Mouse (Mus musculus) lung, postnatal 0 days (tissue): Measurements from ENCODE around the gene Vav1.

ENCODE experiments used
- CTCF ChIP-seq: IDR thresholded peaks from 2 replicates; pipeline ENCODE4 v1.5.1; 2016; ENCODE audit warnings: antibody characterized with exemption, mild to moderate bottlenecking
- EP300 ChIP-seq: IDR thresholded peaks from 2 replicates; pipeline ENCODE4 v1.6.1; 2016; ENCODE audit warnings: antibody characterized with exemption, mild to moderate bottlenecking, control low read depth

DNA sequence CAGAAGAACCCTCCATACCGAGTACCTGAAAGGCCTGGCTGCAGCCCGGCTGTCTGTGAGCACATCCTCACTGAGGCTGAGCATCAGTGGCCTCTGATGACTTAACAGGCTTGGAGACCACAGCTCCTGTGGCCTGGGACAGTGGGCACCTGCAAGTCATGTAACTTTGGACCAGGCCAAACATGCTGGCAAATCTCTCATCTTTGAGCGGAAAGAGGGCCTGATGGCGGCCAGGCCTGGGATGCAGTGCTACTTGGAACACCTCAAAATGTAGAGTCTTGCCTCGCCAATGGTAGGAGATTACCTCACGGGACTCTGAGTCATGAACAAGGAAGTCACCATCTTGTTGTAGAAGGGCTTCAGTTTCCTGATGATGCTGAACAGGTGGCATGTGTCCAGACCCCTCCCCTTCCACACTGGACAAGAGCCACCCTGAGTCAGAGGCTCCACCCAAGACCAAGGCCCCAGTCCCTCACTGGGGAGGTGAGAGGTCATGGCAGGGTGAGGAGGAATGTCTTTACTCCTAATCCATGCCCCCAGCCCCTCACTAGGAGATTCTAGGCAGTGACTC lies 11.3 kb upstream of the Vav1 start:
- TF ChIP-seq CTCF (no peak), EP300 (no peak)
